Mouse (Mus musculus): ENCODE measurements around the gene Col18a1. TPM values are rescaled to one million over a fixed set of nuclear protein-coding genes. Genes with fewer than 3 reads are reported as not detected.

Gene Col18a1
- polyA plus RNA-seq, 1 experiment from 2014 or later, result 48.6 TPM

- Histone ChIP-seq H3K4me3 (ENCODE audit: low read length) (no peak overlapping the region), H3K27me3 (replicated peaks; ENCODE audit: control insufficient read depth, insufficient read depth, low read length) (no peaks in the 10 kb centered on the region), H3K36me3 (ENCODE audit: control insufficient read depth, insufficient read depth, low read length) (no peaks in the 10 kb centered on the region), H3K9me3 (ENCODE audit: control insufficient read depth, low read length) (no peaks in the 10 kb centered on the region), H3K4me2 (ENCODE audit: low read depth, low read length) (no peak overlapping the region), H3K9ac (ENCODE audit: low read depth, low read length) (no peak overlapping the region), H3K4me1 (ENCODE audit: control insufficient read depth, insufficient read depth, low read length) (peaks cover 10% of the 10 kb centered on the region), H3K27ac (ENCODE audit: low read length) (no peak overlapping the region)
- ATAC-seq, result no peak
- 79% methylated on average over 3 of the region's 3 CpGs for WGBS
These were observed 157.7 kb downstream of the Col18a1 start for GRCm38 (mm10) chr10:77008698-77009097.

DNA sequence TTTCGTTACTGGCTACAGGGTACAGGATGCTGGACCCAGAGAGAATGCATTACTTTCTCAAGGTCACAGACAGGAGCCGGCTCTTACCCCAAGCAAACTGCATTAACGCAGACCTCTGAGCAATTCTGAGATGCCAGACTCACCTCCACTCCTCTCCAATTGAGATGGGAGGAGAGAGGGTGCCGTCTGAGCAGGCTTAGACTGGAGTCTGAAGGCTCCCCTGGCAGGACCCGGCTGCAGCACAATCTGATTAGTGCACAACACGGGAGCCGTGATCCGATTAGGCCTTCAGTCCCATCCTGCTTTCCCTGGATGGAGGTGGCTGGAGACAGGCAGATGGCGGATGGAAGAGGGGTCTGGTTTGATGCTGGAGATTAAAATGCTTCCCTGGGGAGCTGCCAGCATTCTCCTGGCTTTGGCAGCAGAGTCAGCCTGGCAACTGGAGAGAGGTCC, 158.2 kb downstream of the Col18a1 start:
- ATAC-seq, result peak; percentile 46; the same call in 1 of the 2 replicates

DNA sequence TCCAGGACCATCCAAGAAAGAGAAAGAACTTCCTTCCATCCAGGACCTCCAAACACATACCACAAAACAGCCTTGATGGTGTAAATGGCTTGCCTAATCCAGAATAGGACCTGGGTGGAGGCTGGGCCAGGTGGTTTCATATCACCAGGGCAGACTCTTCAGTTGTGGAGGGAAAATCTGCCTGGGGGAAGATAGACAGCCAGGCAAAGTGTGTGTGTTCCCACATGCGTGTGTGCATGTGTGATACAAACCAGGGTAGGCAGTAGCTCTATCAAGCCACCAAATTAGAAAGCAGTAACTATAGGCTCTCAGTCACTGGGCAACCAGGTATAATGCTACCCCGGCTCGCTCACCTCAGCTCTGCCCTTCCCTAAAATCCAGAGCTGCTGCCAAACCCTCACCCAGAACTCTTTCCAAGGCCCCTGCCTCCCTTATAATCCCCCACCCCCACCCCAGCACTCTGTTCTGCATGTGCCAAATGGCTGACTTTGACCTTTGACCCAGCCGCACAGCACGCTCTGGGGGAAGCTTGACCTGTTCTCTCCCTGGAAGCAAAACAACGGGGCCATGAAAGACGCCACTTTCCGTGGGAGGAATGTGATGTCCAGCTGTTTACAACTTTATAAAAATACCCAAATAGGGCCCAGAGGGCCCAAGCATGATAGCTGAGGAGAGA, 158.8 kb downstream of the Col18a1 start:
- H3K27ac ChIP-seq (ENCODE audit: low read length), result peak overlapping the region; percentile 27; the same call in 1 of the 2 replicates
- no peak overlapping the region for H3K4me3 ChIP-seq (ENCODE audit: low read length)
- 40% methylated on average over 8 of the region's 8 CpGs for WGBS
- no peaks in the 10 kb centered on the region for H3K9me3 ChIP-seq (ENCODE audit: control insufficient read depth, low read length)
- no peaks in the 10 kb centered on the region for H3K36me3 ChIP-seq (ENCODE audit: control insufficient read depth, insufficient read depth, low read length)
- H3K4me2 ChIP-seq (ENCODE audit: low read depth, low read length), result no peak overlapping the region
- peaks cover 10% of the 10 kb centered on the region for H3K4me1 ChIP-seq (ENCODE audit: control insufficient read depth, insufficient read depth, low read length)
- no peak overlapping the region for H3K9ac ChIP-seq (ENCODE audit: low read depth, low read length)
- peak; percentile 52 for ATAC-seq
- no peaks in the 10 kb centered on the region for H3K27me3 ChIP-seq (replicated peaks; ENCODE audit: control insufficient read depth, insufficient read depth, low read length)

More for the DNA sequence above, 158.2 kb downstream of the Col18a1 start:
- H3K9ac ChIP-seq (ENCODE audit: low read depth, low read length), result no peak overlapping the region
- no peak overlapping the region for H3K4me3 ChIP-seq (ENCODE audit: low read length)
- peak overlapping the region; percentile 27; the same call in 1 of the 2 replicates for H3K27ac ChIP-seq (ENCODE audit: low read length)
- no peaks in the 10 kb centered on the region for H3K36me3 ChIP-seq (ENCODE audit: control insufficient read depth, insufficient read depth, low read length)
- H3K4me1 ChIP-seq (ENCODE audit: control insufficient read depth, insufficient read depth, low read length), result peaks cover 10% of the 10 kb centered on the region
- no peaks in the 10 kb centered on the region for H3K9me3 ChIP-seq (ENCODE audit: control insufficient read depth, low read length)
- 29% methylated on average over 9 of the region's 9 CpGs for WGBS
- no peak overlapping the region for H3K4me2 ChIP-seq (ENCODE audit: low read depth, low read length)
- no peaks in the 10 kb centered on the region for H3K27me3 ChIP-seq (replicated peaks; ENCODE audit: control insufficient read depth, insufficient read depth, low read length)

DNA sequence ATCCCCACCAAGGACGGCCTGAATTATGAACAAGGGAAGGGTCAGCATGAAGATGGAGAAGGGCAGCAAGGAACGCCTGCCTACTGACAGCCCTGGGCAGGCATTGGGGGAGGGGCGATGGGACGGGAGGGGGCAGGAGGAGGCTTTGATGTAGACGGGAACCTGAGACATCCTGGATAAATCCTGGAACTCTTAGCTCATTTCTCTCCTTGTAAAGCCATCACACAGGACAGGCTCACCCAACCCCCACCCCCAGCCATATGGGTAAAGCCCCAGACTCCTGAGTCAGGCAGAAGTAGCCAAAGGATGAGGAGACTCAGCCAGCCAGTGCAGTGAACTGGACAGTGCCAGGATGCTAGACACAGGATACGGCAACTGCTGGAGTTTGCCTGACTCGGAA, 161.4 kb downstream of the Col18a1 start:
- Histone ChIP-seq H3K9ac (ENCODE audit: low read depth, low read length) (no peak overlapping the region), H3K4me1 (ENCODE audit: control insufficient read depth, insufficient read depth, low read length) (peaks cover 10% of the 10 kb centered on the region), H3K36me3 (ENCODE audit: control insufficient read depth, insufficient read depth, low read length) (no peaks in the 10 kb centered on the region), H3K4me3 (ENCODE audit: low read length) (no peak overlapping the region), H3K4me2 (ENCODE audit: low read depth, low read length) (no peak overlapping the region), H3K27me3 (replicated peaks; ENCODE audit: control insufficient read depth, insufficient read depth, low read length) (no peaks in the 10 kb centered on the region), H3K9me3 (ENCODE audit: control insufficient read depth, low read length) (no peaks in the 10 kb centered on the region), H3K27ac (ENCODE audit: low read length) (no peak overlapping the region)
- WGBS, result 33% methylated on average over 7 of the region's 7 CpGs
- no peak for ATAC-seq

Other genes with a start within 250 kb of the Col18a1 start
- 42.1 and 44.1 TPM in 2 replicates for gene Pcbp3, start 204.7 kb downstream of the Col18a1 start, polyA plus RNA-seq (2015; fragmentation: Nextera tagmentation; extraction: Ambion mirVana)
- 65.3 and 73.7 TPM in 2 replicates for gene Slc19a1, start 134.3 kb downstream of the Col18a1 start, polyA plus RNA-seq (2015; fragmentation: Nextera tagmentation; extraction: Ambion mirVana)
- 101 and 108 TPM in 2 replicates for gene Pofut2, start 92.7 kb upstream of the Col18a1 start, polyA plus RNA-seq (2015; fragmentation: Nextera tagmentation; extraction: Ambion mirVana)

All from intestine, embryonic 16.5 days (tissue).